Mouse (Mus musculus): Measurements from ENCODE around the gene Drc1. TPM values are rescaled to one million over a fixed set of nuclear protein-coding genes. Genes with fewer than 3 reads are reported as not detected.

Drc1 gene
- polyA plus RNA-seq, 1 experiment from 2014 or later = 0.23 TPM

GRCm38 (mm10) chr5:30276361-30276760 is 4.8 kb upstream of the Drc1 start:
- Histone ChIP-seq H3K9ac (ENCODE audit: low read depth, low read length) (no peak overlapping the region), H3K27ac (ENCODE audit: low read depth, low read length) (no peak overlapping the region), H3K4me1 (ENCODE audit: control insufficient read depth, insufficient read depth, low read length) (no peaks in the 10 kb centered on the region), H3K9me3 (ENCODE audit: control insufficient read depth, low read length) (no peaks in the 10 kb centered on the region), H3K36me3 (ENCODE audit: control insufficient read depth, insufficient read depth, low read length) (no peaks in the 10 kb centered on the region), H3K4me2 (replicated peaks; ENCODE audit: low read depth, low read length) (no peak overlapping the region), H3K27me3 (ENCODE audit: control insufficient read depth, insufficient read depth, low read length) (no peaks in the 10 kb centered on the region), H3K4me3 (ENCODE audit: low read length) (no peak overlapping the region)
- WGBS = 91% methylated on average over 2 of the region's 2 CpGs
- no peak for ATAC-seq (ENCODE audit: low FRiP score, low TSS enrichment)

- ATAC-seq (ENCODE audit: low FRiP score, low TSS enrichment) = no peak
- no peaks in the 10 kb centered on the region for H3K9me3 ChIP-seq (ENCODE audit: control insufficient read depth, low read length)
- H3K36me3 ChIP-seq (ENCODE audit: control insufficient read depth, insufficient read depth, low read length) = no peaks in the 10 kb centered on the region
- H3K9ac ChIP-seq (ENCODE audit: low read depth, low read length) = no peak overlapping the region
- H3K27ac ChIP-seq (ENCODE audit: low read depth, low read length) = no peak overlapping the region
- H3K4me1 ChIP-seq (ENCODE audit: control insufficient read depth, insufficient read depth, low read length) = no peaks in the 10 kb centered on the region
- 76% methylated on average over 3 of the region's 3 CpGs for WGBS
- no peaks in the 10 kb centered on the region for H3K27me3 ChIP-seq (ENCODE audit: control insufficient read depth, insufficient read depth, low read length)
- no peak overlapping the region for H3K4me2 ChIP-seq (replicated peaks; ENCODE audit: low read depth, low read length)
- no peak overlapping the region for H3K4me3 ChIP-seq (ENCODE audit: low read length)
Observed at GRCm38 (mm10) chr5:30278952-30279351, 2.2 kb upstream of the Drc1 start.

- no peaks in the 10 kb centered on the region for H3K36me3 ChIP-seq (ENCODE audit: control insufficient read depth, insufficient read depth, low read length)
- 87% methylated on average over 4 of the region's 4 CpGs for WGBS
- ATAC-seq (ENCODE audit: low FRiP score, low TSS enrichment) = no peak
Observed at GRCm38 (mm10) chr5:30279446-30279845, 1.7 kb upstream of the Drc1 start.

GRCm38 (mm10) chr5:30280864-30281263 is 324 bp upstream of the Drc1 start:
- H3K36me3 ChIP-seq (ENCODE audit: control insufficient read depth, insufficient read depth, low read length) = no peaks in the 10 kb centered on the region
- H3K4me2 ChIP-seq (replicated peaks; ENCODE audit: low read depth, low read length) = peak overlapping the region; percentile 69
- H3K4me1 ChIP-seq (ENCODE audit: control insufficient read depth, insufficient read depth, low read length) = no peaks in the 10 kb centered on the region
- H3K27ac ChIP-seq (ENCODE audit: low read depth, low read length) = no peak overlapping the region
- peak overlapping the region; percentile 39 for H3K4me3 ChIP-seq (ENCODE audit: low read length)
- no peaks in the 10 kb centered on the region for H3K27me3 ChIP-seq (ENCODE audit: control insufficient read depth, insufficient read depth, low read length)
- WGBS = 40% methylated on average over 9 of the region's 9 CpGs
- H3K9me3 ChIP-seq (ENCODE audit: control insufficient read depth, low read length) = peaks cover 9% of the 10 kb centered on the region; the same call in 1 of the 2 replicates
- no peak for ATAC-seq (ENCODE audit: low FRiP score, low TSS enrichment)
- peak overlapping the region; percentile 52; the same call in 1 of the 2 replicates for H3K9ac ChIP-seq (ENCODE audit: low read depth, low read length)

More at GRCm38 (mm10) chr5:30279446-30279845, 1.7 kb upstream of the Drc1 start:
- H3K4me2 ChIP-seq (replicated peaks; ENCODE audit: low read depth, low read length) = no peak overlapping the region
- H3K4me1 ChIP-seq (ENCODE audit: control insufficient read depth, insufficient read depth, low read length) = no peaks in the 10 kb centered on the region
- H3K9me3 ChIP-seq (ENCODE audit: control insufficient read depth, low read length) = no peaks in the 10 kb centered on the region
- no peak overlapping the region for H3K9ac ChIP-seq (ENCODE audit: low read depth, low read length)
- H3K27me3 ChIP-seq (ENCODE audit: control insufficient read depth, insufficient read depth, low read length) = no peaks in the 10 kb centered on the region
- H3K27ac ChIP-seq (ENCODE audit: low read depth, low read length) = no peak overlapping the region
- H3K4me3 ChIP-seq (ENCODE audit: low read length) = no peak overlapping the region

GRCm38 (mm10) chr5:30285944-30286799 is 5.0 kb downstream of the Drc1 start:
- Histone ChIP-seq H3K9ac (ENCODE audit: low read depth, low read length) (no peak overlapping the region), H3K27me3 (ENCODE audit: control insufficient read depth, insufficient read depth, low read length) (no peaks in the 10 kb centered on the region), H3K9me3 (ENCODE audit: control insufficient read depth, low read length) (peaks cover 9% of the 10 kb centered on the region; the same call in 1 of the 2 replicates), H3K27ac (ENCODE audit: low read depth, low read length) (no peak overlapping the region), H3K36me3 (ENCODE audit: control insufficient read depth, insufficient read depth, low read length) (no peaks in the 10 kb centered on the region), H3K4me3 (ENCODE audit: low read length) (no peak overlapping the region), H3K4me2 (replicated peaks; ENCODE audit: low read depth, low read length) (no peak overlapping the region), H3K4me1 (ENCODE audit: control insufficient read depth, insufficient read depth, low read length) (peaks cover 6% of the 10 kb centered on the region; the same call in 1 of the 2 replicates)
- ATAC-seq (ENCODE audit: low FRiP score, low TSS enrichment) = no peak
- 66% methylated on average over 10 of the region's 10 CpGs for WGBS

- H3K36me3 ChIP-seq (ENCODE audit: control insufficient read depth, insufficient read depth, low read length) = no peaks in the 10 kb centered on the region
- ATAC-seq (ENCODE audit: low FRiP score, low TSS enrichment) = no peak
- peaks cover 6% of the 10 kb centered on the region; the same call in 1 of the 2 replicates for H3K4me1 ChIP-seq (ENCODE audit: control insufficient read depth, insufficient read depth, low read length)
- H3K27me3 ChIP-seq (ENCODE audit: control insufficient read depth, insufficient read depth, low read length) = no peaks in the 10 kb centered on the region
- 69% methylated on average over 9 of the region's 9 CpGs for WGBS
- H3K4me3 ChIP-seq (ENCODE audit: low read length) = no peak overlapping the region
- H3K9me3 ChIP-seq (ENCODE audit: control insufficient read depth, low read length) = peaks cover 9% of the 10 kb centered on the region; the same call in 1 of the 2 replicates
- H3K9ac ChIP-seq (ENCODE audit: low read depth, low read length) = no peak overlapping the region
- no peak overlapping the region for H3K4me2 ChIP-seq (replicated peaks; ENCODE audit: low read depth, low read length)
- H3K27ac ChIP-seq (ENCODE audit: low read depth, low read length) = 0 out of 2 replicates have a peak overlapping the region, but pooled peaks have one; percentile 59
Observed at GRCm38 (mm10) chr5:30287106-30287882, 6.1 kb downstream of the Drc1 start.

GRCm38 (mm10) chr5:30340815-30341214 is 59.6 kb downstream of the Drc1 start:
- H3K4me1 ChIP-seq (ENCODE audit: control insufficient read depth, insufficient read depth, low read length) = no peaks in the 10 kb centered on the region
- no peak overlapping the region for H3K27ac ChIP-seq (ENCODE audit: low read depth, low read length)
- no peaks in the 10 kb centered on the region for H3K9me3 ChIP-seq (ENCODE audit: control insufficient read depth, low read length)
- no peaks in the 10 kb centered on the region for H3K27me3 ChIP-seq (ENCODE audit: control insufficient read depth, insufficient read depth, low read length)
- no peak overlapping the region for H3K9ac ChIP-seq (ENCODE audit: low read depth, low read length)
- 77% methylated on average over 5 of the region's 5 CpGs for WGBS
- H3K4me2 ChIP-seq (replicated peaks; ENCODE audit: low read depth, low read length) = no peak overlapping the region
- H3K36me3 ChIP-seq (ENCODE audit: control insufficient read depth, insufficient read depth, low read length) = no peaks in the 10 kb centered on the region
- no peak for ATAC-seq (ENCODE audit: low FRiP score, low TSS enrichment)
- no peak overlapping the region for H3K4me3 ChIP-seq (ENCODE audit: low read length)

GRCm38 (mm10) chr5:30341601-30342365 is 60.6 kb downstream of the Drc1 start:
- Histone ChIP-seq H3K9me3 (ENCODE audit: control insufficient read depth, low read length) (no peaks in the 10 kb centered on the region), H3K9ac (ENCODE audit: low read depth, low read length) (no peak overlapping the region), H3K4me2 (replicated peaks; ENCODE audit: low read depth, low read length) (no peak overlapping the region), H3K4me3 (ENCODE audit: low read length) (no peak overlapping the region), H3K4me1 (ENCODE audit: control insufficient read depth, insufficient read depth, low read length) (no peaks in the 10 kb centered on the region), H3K36me3 (ENCODE audit: control insufficient read depth, insufficient read depth, low read length) (no peaks in the 10 kb centered on the region), H3K27me3 (ENCODE audit: control insufficient read depth, insufficient read depth, low read length) (no peaks in the 10 kb centered on the region), H3K27ac (ENCODE audit: low read depth, low read length) (no peak overlapping the region)
- 85% methylated on average over 11 of the region's 11 CpGs for WGBS
- ATAC-seq (ENCODE audit: low FRiP score, low TSS enrichment) = no peak

Data from kidney, embryonic 14.5 days (tissue).